Mouse (Mus musculus) hindbrain, postnatal 0 days (tissue): ENCODE data around the gene Gm20388. TPM values are rescaled to one million over a fixed set of nuclear protein-coding genes. Genes with fewer than 3 reads are reported as not detected.

Source experiments
- ATAC-seq: fragments of 200-750 bp; cut with Nextera tagmentation; 2 replicates; pipeline ENCODE4 v1.8.0; 2017; ENCODE audit warnings: mild to moderate bottlenecking, moderate TSS enrichment, moderate library complexity
- DNase-seq: peaks from one replicate; pipeline ENCODE4 v3.0.0-alpha.2; 2015; ENCODE audit warnings: low spot score
- H3K27ac ChIP-seq: fragments of 300-500 bp; sonication (generic); 2 replicates; pipeline ENCODE4 v1.5.1; 2014; ENCODE audit warnings: mild to moderate bottlenecking
- H3K27me3 ChIP-seq: fragments of 300-500 bp; sonication (generic); 2 replicates; pipeline ENCODE4 v1.6.1; 2014; ENCODE audit warnings: low read length, mixed read lengths; ENCODE audit not compliant: insufficient read depth
- H3K36me3 ChIP-seq: fragments of 300-500 bp; sonication (generic); 2 replicates; pipeline ENCODE4 v1.6.1; 2014; ENCODE audit warnings: low read length, mixed read lengths; ENCODE audit not compliant: insufficient read depth
- H3K4me1 ChIP-seq: fragments of 300-500 bp; sonication (generic); 2 replicates; pipeline ENCODE4 v1.6.1; 2014; ENCODE audit warnings: antibody characterized with exemption, low read length, mixed read lengths; ENCODE audit not compliant: insufficient read depth
- H3K4me2 ChIP-seq: fragments of 300-500 bp; sonication (generic); 2 replicates; pipeline ENCODE4 v1.6.1; 2014; ENCODE audit warnings: low read depth, mild to moderate bottlenecking, low read length, moderate library complexity, mixed read lengths
- H3K4me3 ChIP-seq: fragments of 300-500 bp; sonication (generic); 2 replicates; pipeline ENCODE4 v1.5.1; 2014; ENCODE audit warnings: low read length
- H3K9ac ChIP-seq: fragments of 300-500 bp; sonication (generic); replicated peaks from 2 replicates; pipeline ENCODE4 v1.6.1; 2014; ENCODE audit warnings: mild to moderate bottlenecking, low read length, moderate library complexity, mixed read lengths
- H3K9me3 ChIP-seq: fragments of 300-500 bp; sonication (generic); 2 replicates; pipeline ENCODE4 v1.6.1; 2016; ENCODE audit warnings: low read length, mixed read lengths
- CTCF ChIP-seq: IDR thresholded peaks from 2 replicates; pipeline ENCODE4 v1.5.1; 2016; ENCODE audit warnings: antibody characterized with exemption, control low read depth, low read depth
- whole genome bisulfite sequencing: fragments of 180-500 bp; shearing (Covaris S2); extraction: QIAGEN DNeasy Blood & Tissue Kit; methylation state at CpG from one replicate; pipeline ENCODE4 v1.1.7; 2014; 5-methylcytosine and 5-hydroxymethylcytosine counted together
- polyA plus RNA-seq: library from polyadenylated mRNA; unstranded; fragments of >200 nt; fragmentation: Nextera tagmentation; extraction: Ambion mirVana; gene quantifications from 2 replicates; pipeline ENCODE4 v1.2.1, GENCODE M21; 2015
- total RNA-seq: library from RNA; depleted of rRNA; stranded (reverse); fragments of >200 nt; gene quantifications from 2 replicates; pipeline ENCODE4 v1.2.3, GENCODE M21; 2014

Gene Gm20388
- total and polyA plus RNA-seq, 2 experiments from 2014 or later, result 71.3 TPM; not detected in 1

GRCm38 (mm10) chr8:122988955-122989354, 3078.3 kb downstream of the Gm20388 start:
- no peak for ATAC-seq
- no peak for DNase-seq
- no peak overlapping the region for H3K4me2 ChIP-seq
- H3K9me3 ChIP-seq, result no peaks in the 10 kb centered on the region
- no peak overlapping the region for H3K4me3 ChIP-seq
- no peaks in the 10 kb centered on the region for H3K27me3 ChIP-seq
- H3K4me1 ChIP-seq, result no peaks in the 10 kb centered on the region
- no peak overlapping the region for H3K9ac ChIP-seq
- H3K27ac ChIP-seq, result no peak overlapping the region
- TF ChIP-seq CTCF, result no peak
- H3K36me3 ChIP-seq, result no peaks in the 10 kb centered on the region
- WGBS, result 85% methylated on average over 3 of the region's 3 CpGs

DNA sequence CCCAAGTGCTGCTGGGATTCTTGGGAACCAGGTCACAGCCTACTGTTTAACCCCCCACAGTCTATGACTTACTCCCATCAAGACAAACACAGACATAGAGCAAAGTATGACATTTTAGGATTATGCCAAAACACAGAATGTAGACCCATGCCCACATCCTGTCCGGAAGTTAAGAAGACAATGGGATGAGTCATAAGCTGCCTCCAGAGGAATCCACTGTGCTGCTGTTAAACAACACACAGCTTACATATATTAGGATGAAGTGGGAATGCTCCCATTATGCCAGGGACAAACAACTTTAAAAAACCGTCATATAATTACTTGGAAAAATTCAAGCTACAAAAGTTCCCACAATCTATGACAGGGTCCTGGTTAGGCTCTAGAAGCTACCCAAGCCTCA, 3079.3 kb downstream of the Gm20388 start:
- H3K36me3 ChIP-seq, result no peaks in the 10 kb centered on the region
- no peak overlapping the region for H3K4me2 ChIP-seq
- no peak overlapping the region for H3K9ac ChIP-seq
- H3K4me1 ChIP-seq, result no peaks in the 10 kb centered on the region
- no peak for TF ChIP-seq CTCF
- H3K4me3 ChIP-seq, result no peak overlapping the region
- 82% methylated on average over 2 of the region's 2 CpGs for WGBS
- no peaks in the 10 kb centered on the region for H3K9me3 ChIP-seq
- DNase-seq, result no peak
- H3K27me3 ChIP-seq, result no peaks in the 10 kb centered on the region
- no peak overlapping the region for H3K27ac ChIP-seq
- ATAC-seq, result no peak

DNA sequence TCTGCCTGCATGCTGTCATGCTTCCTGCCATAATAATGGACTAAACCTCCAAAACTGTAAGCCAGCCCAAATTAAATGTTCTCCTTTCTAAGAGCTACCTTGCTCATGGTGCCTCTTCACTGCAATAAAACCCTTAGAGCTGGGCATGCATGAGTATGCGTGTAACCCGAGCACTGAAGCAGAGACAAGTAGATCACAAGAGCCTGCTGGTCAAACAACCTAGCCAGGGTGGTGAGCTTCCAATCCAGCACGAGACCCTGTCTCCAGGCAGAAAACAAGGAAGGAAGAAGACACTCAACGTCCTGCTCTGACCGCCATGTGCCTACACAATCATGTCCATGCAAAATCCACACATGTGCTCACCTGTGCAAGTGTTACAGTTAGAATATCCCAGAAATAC, 3080.7 kb downstream of the Gm20388 start:
- Histone ChIP-seq H3K36me3 (no peaks in the 10 kb centered on the region), H3K4me3 (no peak overlapping the region), H3K4me2 (no peak overlapping the region), H3K4me1 (no peaks in the 10 kb centered on the region), H3K27me3 (no peaks in the 10 kb centered on the region), H3K9me3 (no peaks in the 10 kb centered on the region), H3K27ac (no peak overlapping the region), H3K9ac (no peak overlapping the region)
- TF ChIP-seq CTCF, result no peak
- WGBS, result 95% methylated on average over 5 of the region's 5 CpGs
- no peak for ATAC-seq
- no peak for DNase-seq

DNA sequence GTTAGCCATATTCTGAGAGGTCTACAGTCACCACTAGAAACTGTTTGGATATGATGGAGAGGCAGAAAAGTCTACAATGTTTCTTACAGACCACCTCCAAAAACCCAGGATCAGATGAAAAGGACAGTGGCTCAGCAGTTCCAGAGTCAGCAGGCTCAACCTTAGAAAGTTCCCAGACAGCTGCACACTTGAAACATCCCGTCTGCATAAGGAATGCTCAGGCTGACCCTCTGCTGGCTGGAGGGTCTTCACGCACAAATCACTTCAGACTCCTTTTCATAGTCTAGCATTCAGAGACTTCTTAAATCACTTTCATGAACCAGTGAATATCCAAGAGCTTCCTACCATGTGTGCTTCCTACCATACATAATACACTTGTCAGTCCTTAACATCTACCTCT, 3081.7 kb downstream of the Gm20388 start:
- H3K27ac ChIP-seq, result no peak overlapping the region
- WGBS, result 33% methylated on average over 2 of the region's 2 CpGs

GRCm38 (mm10) chr8:122993031-122993430, 3082.4 kb downstream of the Gm20388 start:
- DNase-seq (no peak), ATAC-seq (no peak)
- WGBS, result 84% methylated on average over 3 of the region's 3 CpGs
- Histone ChIP-seq H3K27me3 (no peaks in the 10 kb centered on the region), H3K4me1 (no peaks in the 10 kb centered on the region), H3K4me2 (no peak overlapping the region), H3K36me3 (no peaks in the 10 kb centered on the region), H3K27ac (no peak overlapping the region), H3K9ac (no peak overlapping the region), H3K4me3 (no peak overlapping the region), H3K9me3 (no peaks in the 10 kb centered on the region)
- no peak for TF ChIP-seq CTCF

More for the DNA sequence above, 3081.7 kb downstream of the Gm20388 start:
- no peak for TF ChIP-seq CTCF
- Histone ChIP-seq H3K36me3 (no peaks in the 10 kb centered on the region), H3K27me3 (no peaks in the 10 kb centered on the region), H3K9me3 (no peaks in the 10 kb centered on the region), H3K9ac (no peak overlapping the region), H3K4me2 (no peak overlapping the region), H3K4me3 (no peak overlapping the region), H3K4me1 (no peaks in the 10 kb centered on the region)
- no peak for ATAC-seq
- no peak for DNase-seq

DNA sequence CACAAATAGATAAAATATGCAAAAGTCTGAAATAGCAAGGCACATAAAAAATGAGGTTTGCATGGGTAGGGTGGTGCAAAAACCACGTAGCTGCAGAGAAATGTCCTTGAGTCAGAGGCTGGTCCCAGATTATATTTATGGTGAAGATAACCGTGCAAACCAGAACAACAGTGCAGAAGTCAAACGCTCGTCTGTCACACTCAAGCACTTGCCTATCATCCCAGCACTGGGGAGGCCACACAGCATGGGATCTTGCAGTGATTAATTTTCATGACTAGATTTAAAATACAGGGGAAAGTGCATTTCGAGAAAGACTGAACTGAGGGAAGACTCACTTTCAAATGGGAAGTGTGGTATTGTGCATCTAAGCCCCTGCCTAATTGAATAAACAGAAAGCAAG, 3083.1 kb downstream of the Gm20388 start:
- Histone ChIP-seq H3K4me3 (no peak overlapping the region), H3K9me3 (no peaks in the 10 kb centered on the region), H3K4me1 (no peaks in the 10 kb centered on the region), H3K9ac (no peak overlapping the region), H3K27me3 (no peaks in the 10 kb centered on the region), H3K4me2 (no peak overlapping the region), H3K27ac (no peak overlapping the region), H3K36me3 (no peaks in the 10 kb centered on the region)
- ATAC-seq (no peak), DNase-seq (no peak)
- WGBS, result 50% methylated on average over 5 of the region's 5 CpGs
- TF ChIP-seq CTCF, result no peak

GRCm38 (mm10) chr8:122997963-122998362, 3087.3 kb downstream of the Gm20388 start:
- DNase-seq (no peak), ATAC-seq (no peak)
- H3K27me3 ChIP-seq, result no peaks in the 10 kb centered on the region
- H3K9ac ChIP-seq, result no peak overlapping the region
- no peak overlapping the region for H3K27ac ChIP-seq
- H3K4me2 ChIP-seq, result no peak overlapping the region
- H3K4me3 ChIP-seq, result no peak overlapping the region
- 63% methylated on average over 4 of the region's 4 CpGs for WGBS
- no peaks in the 10 kb centered on the region for H3K36me3 ChIP-seq
- TF ChIP-seq CTCF, result no peak
- H3K9me3 ChIP-seq, result no peaks in the 10 kb centered on the region
- H3K4me1 ChIP-seq, result no peaks in the 10 kb centered on the region
